ENCODE assay signal across 15 mouse cellular contexts in genomic region chr3:52463911-52464310, GRCm38 (mm10).
DNase-seq lines count a peak whose midpoint lies in the region; ATAC-seq and TF ChIP-seq lines count a peak whose summit lies in the region.
"Had no signal": no experiment of that assay in that cellular context is flagged by ENCODE, and none has a peak within 500 bp of the region (broad histone marks: within the 10 kb centered on the region; RNA-seq: fewer than 3 reads in every experiment).

No protein-coding gene starts in this region.

- no peaks in the 10 kb centered on the region for H3K9me3 ChIP-seq in hindbrain, embryonic 11.5 days (ENCODE audit: control insufficient read depth, low read length)
- no peaks in the 10 kb centered on the region for H3K9me3 ChIP-seq in hindbrain, embryonic 12.5 days (replicated peaks)
- no peaks in the 10 kb centered on the region for H3K9me3 ChIP-seq in intestine, postnatal 0 days (ENCODE audit: control insufficient read depth)
- H3K9me3 ChIP-seq: heart, embryonic 15.5 days; lung, embryonic 15.5 days; midbrain, embryonic 15.5 days; stomach, embryonic 15.5 days had no signal

- H3K4me3 ChIP-seq in hindbrain, embryonic 11.5 days (ENCODE audit: low read depth, low read length): no peak overlapping the region
- no peak overlapping the region for H3K4me3 ChIP-seq in hindbrain, embryonic 12.5 days
- H3K4me3 ChIP-seq in intestine, postnatal 0 days (ENCODE audit: low read depth, low read length): no peak overlapping the region
- H3K4me3 ChIP-seq: heart, embryonic 15.5 days; lung, embryonic 15.5 days; midbrain, embryonic 15.5 days; stomach, embryonic 15.5 days had no signal

- H3K9ac ChIP-seq in hindbrain, embryonic 11.5 days (ENCODE audit: low read depth, low read length): no peak overlapping the region
- H3K9ac ChIP-seq in hindbrain, embryonic 12.5 days: no peak overlapping the region
- no peak overlapping the region for H3K9ac ChIP-seq in intestine, postnatal 0 days (ENCODE audit: low read depth, low read length)
- H3K9ac ChIP-seq: heart, embryonic 15.5 days; lung, embryonic 15.5 days; midbrain, embryonic 15.5 days; stomach, embryonic 15.5 days had no signal

- no peaks in the 10 kb centered on the region for H3K36me3 ChIP-seq in hindbrain, embryonic 11.5 days (ENCODE audit: control insufficient read depth, insufficient read depth, low read length)
- H3K36me3 ChIP-seq in hindbrain, embryonic 12.5 days: no peaks in the 10 kb centered on the region
- no peaks in the 10 kb centered on the region for H3K36me3 ChIP-seq in intestine, postnatal 0 days (ENCODE audit: control insufficient read depth, insufficient read depth)
- H3K36me3 ChIP-seq: heart, embryonic 15.5 days; lung, embryonic 15.5 days; midbrain, embryonic 15.5 days; stomach, embryonic 15.5 days had no signal

- peak; percentile 16 for DNase-seq in hindbrain, embryonic 11.5 days (ENCODE audit: low spot score)
- DNase-seq in NIH3T3 (ENCODE audit: low read depth): peak; percentile 4
- DNase-seq in naive thymus-derived CD4-positive, alpha-beta T cell, adult 2 months (ENCODE audit: low read depth): peak; percentile 63
- DNase-seq in adrenal gland, postnatal 10 days: no peak
- no peak for DNase-seq in heart, postnatal 4 days
- DNase-seq: gastrocnemius, postnatal 14 days; right cerebral cortex, postnatal 25 days had no signal

- H3K27me3 ChIP-seq in hindbrain, embryonic 11.5 days (ENCODE audit: control insufficient read depth, insufficient read depth, low read length): no peaks in the 10 kb centered on the region
- no peaks in the 10 kb centered on the region for H3K27me3 ChIP-seq in hindbrain, embryonic 12.5 days
- H3K27me3 ChIP-seq in intestine, postnatal 0 days (replicated peaks; ENCODE audit: control insufficient read depth, insufficient read depth, low read length): no peaks in the 10 kb centered on the region; the same call in 1 of the 2 replicates
- H3K27me3 ChIP-seq: CH12.LX; heart, embryonic 15.5 days; lung, embryonic 15.5 days; midbrain, embryonic 15.5 days; stomach, embryonic 15.5 days had no signal

- ATAC-seq in hindbrain, embryonic 11.5 days (ENCODE audit: low FRiP score): no peak
- no peak for ATAC-seq in hindbrain, embryonic 12.5 days (ENCODE audit: low FRiP score)
- ATAC-seq in intestine, postnatal 0 days: peak; percentile 94
- no peak for ATAC-seq in frontal cortex, adult (ENCODE audit: low TSS enrichment)
- ATAC-seq: midbrain, embryonic 15.5 days had no signal

- WGBS in hindbrain, embryonic 11.5 days: 38% methylated on average over 7 of the region's 7 CpGs
- 35% methylated on average over 7 of the region's 7 CpGs for WGBS in hindbrain, embryonic 12.5 days
- 22% methylated on average over 7 of the region's 7 CpGs for WGBS in intestine, postnatal 0 days

- no peak for TF ChIP-seq CTCF in intestine, postnatal 0 days (IDR thresholded peaks at IDR 0.05; ENCODE audit: low read depth)

- H3K27ac ChIP-seq in hindbrain, embryonic 11.5 days (ENCODE audit: low read depth, low read length): no peak overlapping the region
- H3K27ac ChIP-seq in hindbrain, embryonic 12.5 days: no peak overlapping the region
- no peak overlapping the region for H3K27ac ChIP-seq in intestine, postnatal 0 days (ENCODE audit: low read depth, low read length)
- H3K27ac ChIP-seq: heart, embryonic 15.5 days; lung, embryonic 15.5 days; midbrain, embryonic 15.5 days; stomach, embryonic 15.5 days had no signal

- H3K4me2 ChIP-seq in hindbrain, embryonic 11.5 days (replicated peaks; ENCODE audit: low read depth, low read length): no peak overlapping the region
- H3K4me2 ChIP-seq in hindbrain, embryonic 12.5 days (replicated peaks): no peak overlapping the region
- no peak overlapping the region for H3K4me2 ChIP-seq in intestine, postnatal 0 days (replicated peaks; ENCODE audit: low read depth)
- H3K4me2 ChIP-seq: heart, embryonic 15.5 days; lung, embryonic 15.5 days; midbrain, embryonic 15.5 days; stomach, embryonic 15.5 days had no signal

- H3K4me1 ChIP-seq in hindbrain, embryonic 11.5 days (replicated peaks; ENCODE audit: control insufficient read depth, insufficient read depth, low read length): no peaks in the 10 kb centered on the region
- H3K4me1 ChIP-seq in hindbrain, embryonic 12.5 days: 0 out of 2 replicates have a peak, but pooled peaks cover 7% of the 10 kb centered on the region
- no peaks in the 10 kb centered on the region for H3K4me1 ChIP-seq in intestine, postnatal 0 days (replicated peaks; ENCODE audit: control insufficient read depth, insufficient read depth, low read length)
- H3K4me1 ChIP-seq: heart, embryonic 15.5 days; lung, embryonic 15.5 days; midbrain, embryonic 15.5 days; stomach, embryonic 15.5 days had no signal

Comparison
In these comparisons a context has a peak if more than half of its experiments do, and no peak if none do; other contexts are left out.
1. DNase-seq: peak in hindbrain, embryonic 11.5 days (single experiment), NIH3T3 (single experiment) and naive thymus-derived CD4-positive, alpha-beta T cell, adult 2 months (single experiment); none in adrenal gland, postnatal 10 days (single experiment) and heart, postnatal 4 days (single experiment).